In genomic region chr9:107526198-107527026, GRCm38 (mm10) we compare ENCODE assay signal across 8 mouse cellular contexts. TPM values are rescaled to one million over a fixed set of nuclear protein-coding genes. Genes with fewer than 3 reads are reported as not detected.
DNase-seq lines count a peak whose midpoint lies in the region; ATAC-seq and TF ChIP-seq lines count a peak whose summit lies in the region.

No protein-coding gene starts in this region.

- no peaks in the 10 kb centered on the region for H3K36me3 ChIP-seq in ES-Bruce4 (ENCODE audit: control insufficient read depth, insufficient read depth, low read length, poor library complexity, severe bottlenecking)
- no peaks in the 10 kb centered on the region for H3K36me3 ChIP-seq in forebrain, postnatal 0 days (ENCODE audit: insufficient read depth)
- H3K36me3 ChIP-seq in hindbrain, embryonic 12.5 days, result no peaks in the 10 kb centered on the region

- H3K4me3 ChIP-seq in ES-Bruce4 (ENCODE audit: low read depth, low read length), result peak overlapping the region; percentile 83
- H3K4me3 ChIP-seq in forebrain, postnatal 0 days (ENCODE audit: low read depth, low read length), result peak overlapping the region; percentile 34
- H3K4me3 ChIP-seq in hindbrain, embryonic 12.5 days, result peak overlapping the region; percentile 28

- H3K27ac ChIP-seq in ES-Bruce4 (ENCODE audit: insufficient read depth, low read length), result no peak overlapping the region
- H3K27ac ChIP-seq in forebrain, postnatal 0 days (ENCODE audit: low read depth, low read length), result no peak overlapping the region
- no peak overlapping the region for H3K27ac ChIP-seq in hindbrain, embryonic 12.5 days

- peak; percentile 50 for TF ChIP-seq POLR2A in ES-Bruce4 (IDR thresholded peaks at IDR 0.05; ENCODE audit: insufficient read depth, low read length)
- no peak for TF ChIP-seq POLR2A in brain, embryonic 14.5 days (IDR thresholded peaks at IDR 0.05; ENCODE audit: borderline replicate concordance, extremely low read depth, insufficient read depth, insufficient read length, poor library complexity, severe bottlenecking)

- peak; percentile 74 for DNase-seq in brain, embryonic 14.5 days (ENCODE audit: low read depth)
- DNase-seq in forebrain, postnatal 0 days, result peak; percentile 49
- peak; percentile 46 to 66 for DNase-seq in layer of hippocampus, postnatal 36 days
- peak; percentile 76 for DNase-seq in lung, postnatal 36 days
- DNase-seq in retina, adult 2 months (ENCODE audit: low read depth, low spot score), result peak; percentile 72
- peak; percentile 90 for DNase-seq in thymus, postnatal 14 days

- no peak for TF ChIP-seq EP300 in ES-Bruce4 (IDR thresholded peaks at IDR 0.05; ENCODE audit: insufficient read depth, low read depth, low read length)

- peak overlapping the region; percentile 33 for H3K9ac ChIP-seq in ES-Bruce4 (ENCODE audit: low read depth, poor library complexity, severe bottlenecking)
- H3K9ac ChIP-seq in forebrain, postnatal 0 days, result peak overlapping the region; percentile 37
- H3K9ac ChIP-seq in hindbrain, embryonic 12.5 days, result peak overlapping the region; percentile 23; the same call in 1 of the 2 replicates

- no peaks in the 10 kb centered on the region for H3K27me3 ChIP-seq in ES-Bruce4 (ENCODE audit: control insufficient read depth, insufficient read depth, low read length, poor library complexity, severe bottlenecking)
- peaks cover 7% of the 10 kb centered on the region; the same call in 1 of the 2 replicates for H3K27me3 ChIP-seq in forebrain, postnatal 0 days (ENCODE audit: insufficient read depth, low read length)
- H3K27me3 ChIP-seq in hindbrain, embryonic 12.5 days, result peaks cover 60% of the 10 kb centered on the region

- no peaks in the 10 kb centered on the region for H3K9me3 ChIP-seq in ES-Bruce4 (replicated peaks; ENCODE audit: control insufficient read depth, insufficient read depth, low read length, poor library complexity, severe bottlenecking)
- H3K9me3 ChIP-seq in forebrain, postnatal 0 days (ENCODE audit: low read length), result no peaks in the 10 kb centered on the region
- H3K9me3 ChIP-seq in hindbrain, embryonic 12.5 days (replicated peaks), result no peaks in the 10 kb centered on the region

- H3K4me1 ChIP-seq in ES-Bruce4 (ENCODE audit: control insufficient read depth, insufficient read depth, low read length), result peaks cover 6% of the 10 kb centered on the region
- H3K4me1 ChIP-seq in forebrain, postnatal 0 days (ENCODE audit: insufficient read depth), result no peaks in the 10 kb centered on the region
- H3K4me1 ChIP-seq in hindbrain, embryonic 12.5 days, result peaks cover 28% of the 10 kb centered on the region

- peak; percentile 16 for TF ChIP-seq CTCF in ES-Bruce4 (IDR thresholded peaks at IDR 0.05; ENCODE audit: low read depth, low read length)
- peak; percentile 12; the same call in 1 of the 2 replicates for TF ChIP-seq CTCF in brain, embryonic 14.5 days (IDR thresholded peaks at IDR 0.05; ENCODE audit: borderline replicate concordance, extremely low read depth, insufficient read depth, insufficient read length)
- TF ChIP-seq CTCF in forebrain, postnatal 0 days (IDR thresholded peaks at IDR 0.05; ENCODE audit: low read depth), result peak; percentile 34

- peak; percentile 66 for ATAC-seq in forebrain, postnatal 0 days
- ATAC-seq in hindbrain, embryonic 12.5 days (ENCODE audit: low FRiP score), result 0 out of 2 replicates have a peak, but pooled peaks have one; percentile 41

- WGBS in forebrain, postnatal 0 days, result 6% methylated on average over 39 of the region's 44 CpGs
- WGBS in hindbrain, embryonic 12.5 days, result 5% methylated on average over 44 of the region's 44 CpGs

- H3K4me2 ChIP-seq in forebrain, postnatal 0 days (ENCODE audit: low read depth), result peak overlapping the region; percentile 50
- H3K4me2 ChIP-seq in hindbrain, embryonic 12.5 days (replicated peaks), result peak overlapping the region; percentile 51

RNA-seq across cellular contexts. Expression of gene Tmem115, which starts 7.3 kb away (rescaled TPM):
- 10.7 and 11.6 TPM in 2 replicates for polyA plus RNA-seq in ES-Bruce4 (2011; ENCODE audit: insufficient read depth, insufficient read length, low read depth, missing spikeins)
- polyA plus RNA-seq in brain, embryonic 14.5 days (2012; rRNA removed), result 37.3 and 42.1 TPM in 2 replicates
- 44.3 and 51.4 TPM in 2 replicates for total RNA-seq in forebrain, postnatal 0 days (2014; rRNA removed)
- 49.7 and 50.4 TPM in 2 replicates for polyA plus RNA-seq in forebrain, postnatal 0 days (2015; fragmentation: Nextera tagmentation; extraction: Ambion mirVana)
- polyA plus RNA-seq in hindbrain, embryonic 12.5 days (2016; fragmentation: Nextera tagmentation; extraction: Ambion mirVana), result 48.1 and 50.4 TPM in 2 replicates
- 10 to 100 TPM; 34.6 to 35.0 TPM for total RNA-seq in layer of hippocampus, postnatal 36 days (2021)

RNA-seq across cellular contexts. Expression of gene Cyb561d2, which starts 15.6 kb away (rescaled TPM):
- 7.7 and 9.2 TPM in 2 replicates for polyA plus RNA-seq in ES-Bruce4 (2011; ENCODE audit: insufficient read depth, insufficient read length, low read depth, missing spikeins)
- polyA plus RNA-seq in brain, embryonic 14.5 days (2012; rRNA removed), result 34.3 and 45.7 TPM in 2 replicates
- 36.0 and 42.7 TPM in 2 replicates for total RNA-seq in forebrain, postnatal 0 days (2014; rRNA removed)
- polyA plus RNA-seq in forebrain, postnatal 0 days (2015; fragmentation: Nextera tagmentation; extraction: Ambion mirVana), result 47.0 and 48.3 TPM in 2 replicates
- polyA plus RNA-seq in hindbrain, embryonic 12.5 days (2016; fragmentation: Nextera tagmentation; extraction: Ambion mirVana), result 21.9 and 22.6 TPM in 2 replicates
- 10 to 100 TPM; 15.1 to 18.2 TPM for total RNA-seq in layer of hippocampus, postnatal 36 days (2021)

RNA-seq across cellular contexts. Expression of gene Nprl2, which starts 15.6 kb away (rescaled TPM):
- polyA plus RNA-seq in ES-Bruce4 (2011; ENCODE audit: insufficient read depth, insufficient read length, low read depth, missing spikeins), result 32.3 and 32.7 TPM in 2 replicates
- 74.5 and 109 TPM in 2 replicates for polyA plus RNA-seq in brain, embryonic 14.5 days (2012; rRNA removed)
- 59.9 and 73.3 TPM in 2 replicates for total RNA-seq in forebrain, postnatal 0 days (2014; rRNA removed)
- 65.9 and 70.4 TPM in 2 replicates for polyA plus RNA-seq in forebrain, postnatal 0 days (2015; fragmentation: Nextera tagmentation; extraction: Ambion mirVana)
- 47.5 and 50.5 TPM in 2 replicates for polyA plus RNA-seq in hindbrain, embryonic 12.5 days (2016; fragmentation: Nextera tagmentation; extraction: Ambion mirVana)
- 10 to 100 TPM; 39.7 to 47.9 TPM for total RNA-seq in layer of hippocampus, postnatal 36 days (2021)

RNA-seq across cellular contexts. Expression of gene Zmynd10, which starts 20.7 kb away (rescaled TPM):
- not detected in 2 replicates for polyA plus RNA-seq in ES-Bruce4 (2011; ENCODE audit: insufficient read depth, insufficient read length, low read depth, missing spikeins)
- 7.4 and 8.4 TPM in 2 replicates for polyA plus RNA-seq in brain, embryonic 14.5 days (2012; rRNA removed)
- 6.4 and 11.6 TPM in 2 replicates for total RNA-seq in forebrain, postnatal 0 days (2014; rRNA removed)
- 5.9 and 7.0 TPM in 2 replicates for polyA plus RNA-seq in forebrain, postnatal 0 days (2015; fragmentation: Nextera tagmentation; extraction: Ambion mirVana)
- polyA plus RNA-seq in hindbrain, embryonic 12.5 days (2016; fragmentation: Nextera tagmentation; extraction: Ambion mirVana), result 3.6 and 4.3 TPM in 2 replicates
- 1 to 10 TPM; 3.4 to 4.3 TPM for total RNA-seq in layer of hippocampus, postnatal 36 days (2021)

RNA-seq across cellular contexts. Expression of gene Rassf1, which starts 24.9 kb away (rescaled TPM):
- 23.7 and 24.8 TPM in 2 replicates for polyA plus RNA-seq in ES-Bruce4 (2011; ENCODE audit: insufficient read depth, insufficient read length, low read depth, missing spikeins)
- polyA plus RNA-seq in brain, embryonic 14.5 days (2012; rRNA removed), result 31.5 and 34.2 TPM in 2 replicates
- 21.7 and 25.2 TPM in 2 replicates for total RNA-seq in forebrain, postnatal 0 days (2014; rRNA removed)
- 26.6 and 33.3 TPM in 2 replicates for polyA plus RNA-seq in forebrain, postnatal 0 days (2015; fragmentation: Nextera tagmentation; extraction: Ambion mirVana)
- 37.3 and 39.9 TPM in 2 replicates for polyA plus RNA-seq in hindbrain, embryonic 12.5 days (2016; fragmentation: Nextera tagmentation; extraction: Ambion mirVana)
- total RNA-seq in layer of hippocampus, postnatal 36 days (2021), result 10 to 100 TPM; 15.8 TPM

Comparison
In these comparisons a context has a peak if more than half of its experiments do, and no peak if none do; other contexts are left out.
1. H3K4me3 ChIP-seq: peak in every context shown above with its lines; median percentile 83 in ES-Bruce4; 34 in forebrain, postnatal 0 days; 28 in hindbrain, embryonic 12.5 days.